Mouse (Mus musculus) adrenal gland, postnatal 25 days (tissue): ENCODE data around the gene Tex48. TPM values are rescaled to one million over a fixed set of nuclear protein-coding genes. Genes with fewer than 3 reads are reported as not detected.

Experiments used
- DNase-seq: peaks from one replicate; pipeline ENCODE4 v3.0.0; 2021; ENCODE audit warnings: mixed read lengths
- total RNA-seq: library from RNA; stranded (reverse); gene quantifications from 2 replicates; pipeline ENCODE4 v1.2.3, GENCODE M21; 2021

Gene Tex48
- total RNA-seq, 1 experiment from 2014 or later: not detected

GRCm38 (mm10) chr4:63594459-63595110, 27.6 kb downstream of the Tex48 start:
- no peak for DNase-seq

GRCm38 (mm10) chr4:63590538-63590937, 31.7 kb downstream of the Tex48 start:
- DNase-seq: no peak

GRCm38 (mm10) chr4:63589987-63590386, 32.2 kb downstream of the Tex48 start:
- DNase-seq: no peak

- no peak for DNase-seq
Measured at GRCm38 (mm10) chr4:63586240-63586639, 36.0 kb downstream of the Tex48 start.

GRCm38 (mm10) chr4:63585216-63585615, 37.0 kb downstream of the Tex48 start:
- DNase-seq: no peak

- DNase-seq: no peak
Measured at GRCm38 (mm10) chr4:63582580-63582979, 39.6 kb downstream of the Tex48 start.

- DNase-seq: no peak
Measured at GRCm38 (mm10) chr4:63580078-63580477, 42.1 kb downstream of the Tex48 start.

GRCm38 (mm10) chr4:63579649-63580048, 42.6 kb downstream of the Tex48 start:
- no peak for DNase-seq

- DNase-seq: peak; percentile 20
Measured at GRCm38 (mm10) chr4:63572621-63573020, 49.6 kb downstream of the Tex48 start.

- no peak for DNase-seq
Measured at GRCm38 (mm10) chr4:63570208-63570781, 51.9 kb downstream of the Tex48 start.

- no peak for DNase-seq
Measured at GRCm38 (mm10) chr4:63569322-63569721, 52.9 kb downstream of the Tex48 start.

- DNase-seq: no peak
Measured at GRCm38 (mm10) chr4:63567712-63568390, 54.4 kb downstream of the Tex48 start.

- DNase-seq: no peak
Measured at GRCm38 (mm10) chr4:63562742-63563141, 59.5 kb downstream of the Tex48 start.

- no peak for DNase-seq
Measured at GRCm38 (mm10) chr4:63561861-63562675, 60.2 kb downstream of the Tex48 start.

GRCm38 (mm10) chr4:63560079-63560478, 62.1 kb downstream of the Tex48 start:
- no peak for DNase-seq

GRCm38 (mm10) chr4:63559127-63559697, 63.0 kb downstream of the Tex48 start:
- no peak for DNase-seq

GRCm38 (mm10) chr4:63558407-63559081, 63.7 kb downstream of the Tex48 start, which contains the start of gene Tmem268:
Gene Tmem268 (plus strand): TSS chr4:63558781.
- peak; percentile 84 for DNase-seq

GRCm38 (mm10) chr4:63557124-63558059, 64.8 kb downstream of the Tex48 start:
- DNase-seq: peak; percentile 28
